Mouse (Mus musculus) lung, postnatal 0 days (tissue): ENCODE data around the gene 2010111I01Rik.

Experiments
- CTCF ChIP-seq: IDR thresholded peaks from 2 replicates; pipeline ENCODE4 v1.5.1; 2016; ENCODE audit warnings: antibody characterized with exemption, mild to moderate bottlenecking
- EP300 ChIP-seq: IDR thresholded peaks from 2 replicates; pipeline ENCODE4 v1.6.1; 2016; ENCODE audit warnings: antibody characterized with exemption, mild to moderate bottlenecking, control low read depth

- TF ChIP-seq CTCF (no peak), EP300 (no peak)
Measured at GRCm38 (mm10) chr13:63094317-63095131, 129.8 kb downstream of the 2010111I01Rik start.
